Mouse (Mus musculus) MEL (cell line): ENCODE measurements around the gene Mettl21c. TPM values are rescaled to one million over a fixed set of nuclear protein-coding genes. Genes with fewer than 3 reads are reported as not detected.

Source experiments
- DNase-seq: peaks from one replicate; pipeline ENCODE4 v3.0.0; 2011; ENCODE audit warnings: low read depth, low spot score
- H3K27ac ChIP-seq: 2 replicates; pipeline ENCODE4 v1.5.1; 2012; ENCODE audit warnings: low read depth, mild to moderate bottlenecking, control low read depth, low read length, moderate library complexity; ENCODE audit not compliant: control insufficient read depth
- H3K27me3 ChIP-seq, 2 experiments: fragments of 150-350 bp in 1 of 2; sonication (generic) in 1 of 2; 2 replicates each; pipeline ENCODE4 v1.6.1; 2012; ENCODE audit warnings: low read length in 2 of 2, mild to moderate bottlenecking in 2 of 2, improper control_type of control experiment in 1 of 2, moderate library complexity in 1 of 2; ENCODE audit not compliant: insufficient read depth in 2 of 2, control insufficient read depth in 1 of 2
- H3K36me3 ChIP-seq, 2 experiments: 2 replicates each; pipeline ENCODE4 v1.6.1; 2012 to 2014; ENCODE audit warnings: low read length in 2 of 2, improper control_type of control experiment in 1 of 2, inconsistent platforms in 1 of 2, mild to moderate bottlenecking in 1 of 2; ENCODE audit not compliant: insufficient read depth in 2 of 2, control insufficient read depth in 1 of 2
- H3K4me1 ChIP-seq, 2 experiments: fragments of 150-350 bp in 1 of 2; sonication (generic) in 1 of 2; 2 replicates each; pipeline ENCODE4 v1.6.1; 2012; ENCODE audit warnings: low read length in 2 of 2, improper control_type of control experiment in 1 of 2, mild to moderate bottlenecking in 1 of 2; ENCODE audit not compliant: insufficient read depth in 2 of 2, control insufficient read depth in 1 of 2
- H3K4me3 ChIP-seq, 2 experiments: fragments of 150-350 bp in 1 of 2; sonication (generic) in 1 of 2; 2 replicates each; pipeline ENCODE4 v1.5.1; 2012; ENCODE audit warnings: low read depth in 2 of 2, low read length in 2 of 2, mild to moderate bottlenecking in 2 of 2, moderate library complexity in 2 of 2, control low read depth in 1 of 2, improper control_type of control experiment in 1 of 2; ENCODE audit not compliant: control insufficient read depth in 1 of 2, insufficient read depth in 1 of 2
- H3K79me2 ChIP-seq: 2 replicates; pipeline ENCODE4 v1.6.1; 2012; ENCODE audit warnings: mild to moderate bottlenecking, low read length, moderate library complexity; ENCODE audit not compliant: control insufficient read depth, poor library complexity, insufficient read depth
- H3K9ac ChIP-seq: 2 replicates; pipeline ENCODE4 v1.6.1; 2012; ENCODE audit warnings: low read depth, mild to moderate bottlenecking, control low read depth, low read length, moderate library complexity; ENCODE audit not compliant: control insufficient read depth, poor library complexity, severe bottlenecking
- H3K9me3 ChIP-seq: fragments of 150-350 bp; sonication (generic); replicated peaks from 2 replicates; pipeline ENCODE4 v1.6.1; 2012; ENCODE audit warnings: mild to moderate bottlenecking, low read length, improper control_type of control experiment, moderate library complexity; ENCODE audit not compliant: insufficient read depth
- CHD1 ChIP-seq: IDR thresholded peaks from 2 replicates; pipeline ENCODE4 v1.6.1; 2012; ENCODE audit warnings: low read depth, mild to moderate bottlenecking, inconsistent platforms, low read length, improper control_type of control experiment
- CTCF ChIP-seq, 3 experiments: IDR thresholded peaks in 2 of 3; conservative IDR thresholded peaks in 1 of 3; 2 replicates each; pipeline ENCODE4 v1.5.1; 2011 to 2012; ENCODE audit warnings: low read length in 3 of 3, low read depth in 2 of 3, mild to moderate bottlenecking in 2 of 3, improper control_type of control experiment in 1 of 3, inconsistent platforms in 1 of 3, mixed read lengths in 1 of 3, moderate library complexity in 1 of 3; ENCODE audit not compliant: control insufficient read depth in 1 of 3, insufficient read depth in 1 of 3, poor library complexity in 1 of 3, severe bottlenecking in 1 of 3
- E2F4 ChIP-seq: IDR thresholded peaks from 2 replicates; pipeline ENCODE4 v1.6.1; 2011; ENCODE audit warnings: low read depth, low read length, improper control_type of control experiment, borderline replicate concordance
- ELF1 ChIP-seq: IDR thresholded peaks from 2 replicates; pipeline ENCODE4 v1.6.1; 2014; ENCODE audit warnings: low read depth, mild to moderate bottlenecking, inconsistent platforms, low read length, improper control_type of control experiment, moderate library complexity
- ETS1 ChIP-seq: IDR thresholded peaks from 2 replicates; pipeline ENCODE4 v1.6.1; 2012; ENCODE audit warnings: low read depth, mild to moderate bottlenecking, inconsistent platforms, low read length, improper control_type of control experiment, moderate library complexity
- GATA1 ChIP-seq: IDR thresholded peaks from 2 replicates; pipeline ENCODE4 v1.6.1; 2011; ENCODE audit warnings: low read depth, low read length, improper control_type of control experiment
- JUND ChIP-seq: IDR thresholded peaks from 2 replicates; pipeline ENCODE4 v1.6.1; 2011; ENCODE audit warnings: low read depth, mild to moderate bottlenecking, improper control_type of control experiment, low read length
- MAFK ChIP-seq: IDR thresholded peaks from 2 replicates; pipeline ENCODE4 v1.6.1; 2011; ENCODE audit warnings: low read depth, mild to moderate bottlenecking, low read length, improper control_type of control experiment, borderline replicate concordance
- MAX ChIP-seq: IDR thresholded peaks from 2 replicates; pipeline ENCODE4 v1.6.1; 2011; ENCODE audit warnings: low read length, improper control_type of control experiment
- MEF2A ChIP-seq: IDR thresholded peaks from 2 replicates; pipeline ENCODE4 v1.6.1; 2014; ENCODE audit warnings: low read depth, mild to moderate bottlenecking, inconsistent platforms, low read length, improper control_type of control experiment; ENCODE audit not compliant: poor library complexity, insufficient replicate concordance, severe bottlenecking; ENCODE audit errors: extremely low read depth
- MXI1 ChIP-seq: IDR thresholded peaks from 2 replicates; pipeline ENCODE4 v1.6.1; 2011; ENCODE audit warnings: mild to moderate bottlenecking, low read depth, low read length, improper control_type of control experiment
- MYB ChIP-seq: IDR thresholded peaks from 2 replicates; pipeline ENCODE4 v1.6.1; 2011; ENCODE audit warnings: mild to moderate bottlenecking, low read depth, low read length, improper control_type of control experiment
- NELFE ChIP-seq: IDR thresholded peaks from 2 replicates; pipeline ENCODE4 v1.6.1; 2011; ENCODE audit warnings: low read depth, low read length, improper control_type of control experiment
- NRF1 ChIP-seq: IDR thresholded peaks from 2 replicates; pipeline ENCODE4 v1.6.1; 2014; ENCODE audit warnings: low read depth, mild to moderate bottlenecking, inconsistent platforms, low read length, improper control_type of control experiment, moderate library complexity; ENCODE audit not compliant: poor library complexity, insufficient read depth, severe bottlenecking
- POLR2AphosphoS2 ChIP-seq: IDR thresholded peaks from 2 replicates; pipeline ENCODE4 v1.6.1; 2011; ENCODE audit warnings: low read length, improper control_type of control experiment
- RCOR1 ChIP-seq: IDR thresholded peaks from 2 replicates; pipeline ENCODE4 v1.6.1; 2012; ENCODE audit warnings: low read depth, mild to moderate bottlenecking, inconsistent platforms, low read length, improper control_type of control experiment
- SIN3A ChIP-seq: IDR thresholded peaks from 2 replicates; pipeline ENCODE4 v1.6.1; 2012; ENCODE audit warnings: low read length, improper control_type of control experiment, inconsistent platforms
- SMC3 ChIP-seq: IDR thresholded peaks from 2 replicates; pipeline ENCODE4 v1.6.1; 2011; ENCODE audit warnings: low read depth, low read length, improper control_type of control experiment
- TAL1 ChIP-seq: IDR thresholded peaks from 2 replicates; pipeline ENCODE4 v1.6.1; 2012; ENCODE audit warnings: mild to moderate bottlenecking, inconsistent platforms, low read length, moderate library complexity, mixed read lengths
- TBP ChIP-seq: IDR thresholded peaks from 2 replicates; pipeline ENCODE4 v1.8.0; 2011; ENCODE audit warnings: low read depth, low read length, improper control_type of control experiment
- TCF12 ChIP-seq: IDR thresholded peaks from 2 replicates; pipeline ENCODE4 v1.6.1; 2014; ENCODE audit warnings: low read depth, mild to moderate bottlenecking, inconsistent platforms, low read length, improper control_type of control experiment, moderate library complexity
- UBTF ChIP-seq: IDR thresholded peaks from 2 replicates; pipeline ENCODE4 v1.6.1; 2012; ENCODE audit warnings: low read depth, mild to moderate bottlenecking, inconsistent platforms, low read length, improper control_type of control experiment, moderate library complexity, borderline replicate concordance; ENCODE audit not compliant: insufficient read depth
- ZC3H11A ChIP-seq: IDR thresholded peaks from 2 replicates; pipeline ENCODE4 v1.6.1; 2012; ENCODE audit warnings: low read depth, mild to moderate bottlenecking, inconsistent platforms, low read length, improper control_type of control experiment
- ZKSCAN1 ChIP-seq: IDR thresholded peaks from 2 replicates; pipeline ENCODE4 v1.6.1; 2012; ENCODE audit warnings: low read depth, mild to moderate bottlenecking, inconsistent platforms, low read length, improper control_type of control experiment, moderate library complexity
- ZNF384 ChIP-seq: IDR thresholded peaks from 2 replicates; pipeline ENCODE4 v1.6.1; 2012; ENCODE audit warnings: low read depth, mild to moderate bottlenecking, inconsistent platforms, low read length, improper control_type of control experiment
- polyA plus RNA-seq, 2 experiments: library from polyadenylated mRNA; stranded (reverse) in 1 of 2; unstranded in 1 of 2; fragments of >175 nt in 1 of 2; fragments of >200 nt in 1 of 2; gene quantifications; 2 replicates each; pipeline versions ENCODE4 v1.2.1 to v1.2.4; 2012; ENCODE audit warnings: low replicate concordance in 2 of 2, low read depth in 1 of 2; ENCODE audit not compliant: insufficient read length in 2 of 2, insufficient read depth in 1 of 2, missing spikeins in 1 of 2
- total RNA-seq: library from RNA; depleted of rRNA; stranded (reverse); fragments of 300-350 nt; gene quantifications from 2 replicates; pipeline ENCODE4 v1.2.3, GENCODE M21; 2012

Mettl21c gene
- total and polyA plus RNA-seq, 3 experiments = 0.08 to 0.13 TPM; not detected in 1

- DNase-seq = no peak
- H3K27me3 ChIP-seq = peaks cover 0 to 5% of the 10 kb centered on the region in 2 experiments; a peak in 2 of 4 replicates
- H3K9me3 ChIP-seq = no peaks in the 10 kb centered on the region
- no peaks in the 10 kb centered on the region for H3K79me2 ChIP-seq
- no peak overlapping the region for H3K4me3 ChIP-seq
- no peak overlapping the region for H3K9ac ChIP-seq
- H3K4me1 ChIP-seq = no peaks in the 10 kb centered on the region
- H3K27ac ChIP-seq = no peak overlapping the region
- TF ChIP-seq SIN3A = no peak
- no peak for TF ChIP-seq ELF1
- TF ChIP-seq TBP = no peak
- no peak for TF ChIP-seq JUND
- TF ChIP-seq MXI1 = no peak
- TF ChIP-seq ZKSCAN1 = no peak
- TF ChIP-seq CHD1 = no peak
- TF ChIP-seq MYB = no peak
- no peak for TF ChIP-seq TCF12
- no peak for TF ChIP-seq NRF1
- no peak for TF ChIP-seq GATA1
- TF ChIP-seq MAX = no peak
- TF ChIP-seq CTCF (IDR thresholded peaks at IDR 0.05 in 2 of 3, conservative IDR thresholded peaks at IDR 0.05 in 1 of 3; ENCODE audit: control insufficient read depth in 1 of 3, insufficient read depth in 1 of 3, low read depth in 2 of 3, low read length in 3 of 3, poor library complexity in 1 of 3, severe bottlenecking in 1 of 3) = no peak
- TF ChIP-seq SMC3 = no peak
- H3K36me3 ChIP-seq = no peaks in the 10 kb centered on the region
These were observed 7.8 kb upstream of the Mettl21c start for GRCm38 (mm10) chr1:44027651-44028050.

- Histone ChIP-seq H3K36me3 (no peaks in the 10 kb centered on the region), H3K4me3 (no peak overlapping the region), H3K27me3 (peaks cover 0 to 6% of the 10 kb centered on the region in 2 experiments; a peak in 3 of 4 replicates), H3K9me3 (no peaks in the 10 kb centered on the region), H3K9ac (no peak overlapping the region), H3K79me2 (no peaks in the 10 kb centered on the region), H3K4me1 (no peaks in the 10 kb centered on the region), H3K27ac (no peak overlapping the region)
- TF ChIP-seq E2F4 (no peak), ETS1 (no peak), MEF2A (no peak), MAFK (no peak), POLR2AphosphoS2 (no peak), CTCF (IDR thresholded peaks at IDR 0.05 in 2 of 3, conservative IDR thresholded peaks at IDR 0.05 in 1 of 3; ENCODE audit: control insufficient read depth in 1 of 3, insufficient read depth in 1 of 3, low read depth in 2 of 3, low read length in 3 of 3, poor library complexity in 1 of 3, severe bottlenecking in 1 of 3) (no peak), ZKSCAN1 (no peak), ZC3H11A (no peak), TBP (no peak), RCOR1 (no peak), TAL1 (no peak), JUND (no peak), UBTF (no peak), MXI1 (no peak), NELFE (no peak), ZNF384 (no peak), CHD1 (no peak)
- no peak for DNase-seq
These were observed 2.8 kb upstream of the Mettl21c start for GRCm38 (mm10) chr1:44022656-44023055.
